Mouse (Mus musculus): ENCODE measurements around the gene Cdh10. TPM values are rescaled to one million over a fixed set of nuclear protein-coding genes. Genes with fewer than 3 reads are reported as not detected.

Cdh10 gene
- polyA plus RNA-seq, 2 experiments = 0.02 TPM; not detected in 1

DNA sequence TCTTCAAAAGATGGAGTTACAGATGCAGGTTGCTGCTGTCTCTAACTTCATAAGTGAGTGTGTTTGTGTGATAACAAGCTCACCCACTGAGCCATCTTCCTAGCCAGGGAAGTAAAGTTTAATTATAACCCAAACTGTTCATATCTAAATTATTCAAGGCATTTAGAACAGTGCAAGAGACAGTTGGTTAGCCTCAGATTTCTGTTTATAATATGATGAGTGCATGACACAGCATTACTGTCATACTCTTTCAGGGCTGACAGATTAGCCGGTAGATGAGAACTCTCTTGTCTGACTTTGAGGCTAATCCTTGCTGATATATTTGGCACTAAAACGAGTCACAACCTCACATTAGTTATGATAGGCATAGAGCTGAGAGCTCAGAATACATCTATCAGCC lies 70.2 kb downstream of the Cdh10 start:
- no peaks in the 10 kb centered on the region for H3K4me1 ChIP-seq (replicated peaks; ENCODE audit: control insufficient read depth in 2 of 2, insufficient read depth in 2 of 2, low read length in 1 of 2)
- H3K27me3 ChIP-seq (ENCODE audit: control insufficient read depth, insufficient read depth, low read length) = no peaks in the 10 kb centered on the region
- WGBS (ENCODE audit: insufficient replicate concordance) = 39% methylated on average over 2 of the region's 2 CpGs
- H3K9ac ChIP-seq (replicated peaks) = no peak overlapping the region
- no peak overlapping the region for H3K4me3 ChIP-seq (ENCODE audit: insufficient read depth in 1 of 2, low read depth in 2 of 2, low read length in 2 of 2)
- no peaks in the 10 kb centered on the region for H3K36me3 ChIP-seq (replicated peaks; ENCODE audit: control insufficient read depth, insufficient read depth, low read depth)
- no peaks in the 10 kb centered on the region for H3K9me3 ChIP-seq (ENCODE audit: control insufficient read depth, low read length)
- ATAC-seq (ENCODE audit: insufficient read depth) (no peak), DNase-seq (ENCODE audit: low read depth in 3 of 3, low spot score in 3 of 3) (no peak)
- TF ChIP-seq CTCF (IDR thresholded peaks at IDR 0.05; ENCODE audit: low read depth) = no peak
- no peak overlapping the region for H3K27ac ChIP-seq
- no peak overlapping the region for H3K4me2 ChIP-seq (ENCODE audit: low read depth)

DNA sequence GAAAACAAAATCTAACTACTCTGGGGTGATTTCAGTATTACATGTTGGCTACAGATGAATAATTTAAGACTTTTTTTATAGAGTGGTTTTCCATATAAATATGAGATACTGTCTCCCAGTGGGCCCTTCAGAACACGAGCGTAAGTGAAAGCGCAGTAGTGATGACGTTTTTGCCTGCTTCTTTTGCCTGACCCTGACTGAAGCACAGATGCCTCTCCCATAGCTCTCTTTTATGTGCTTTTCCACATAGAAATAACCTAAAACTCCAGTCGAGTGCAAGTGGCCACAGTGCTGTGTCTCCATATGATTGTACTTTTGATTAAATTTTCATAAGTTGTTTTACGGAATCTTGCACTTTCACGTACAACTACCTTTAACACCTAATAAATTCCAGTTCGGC lies 71.6 kb downstream of the Cdh10 start:
- TF ChIP-seq CTCF (IDR thresholded peaks at IDR 0.05; ENCODE audit: low read depth) (no peak), EP300 (IDR thresholded peaks at IDR 0.05; ENCODE audit: low read depth) (no peak)
- no peak overlapping the region for H3K9ac ChIP-seq (replicated peaks)
- H3K27me3 ChIP-seq (ENCODE audit: control insufficient read depth, insufficient read depth, low read length) = no peaks in the 10 kb centered on the region
- 78% methylated on average over 8 of the region's 8 CpGs for WGBS (ENCODE audit: insufficient replicate concordance)
- H3K9me3 ChIP-seq (ENCODE audit: control insufficient read depth, low read length) = no peaks in the 10 kb centered on the region
- no peaks in the 10 kb centered on the region for H3K4me1 ChIP-seq (replicated peaks; ENCODE audit: control insufficient read depth in 2 of 2, insufficient read depth in 2 of 2, low read length in 1 of 2)
- no peaks in the 10 kb centered on the region for H3K36me3 ChIP-seq (replicated peaks; ENCODE audit: control insufficient read depth, insufficient read depth, low read depth)
- H3K4me2 ChIP-seq (ENCODE audit: low read depth) = no peak overlapping the region
- DNase-seq (ENCODE audit: low read depth in 3 of 3, low spot score in 3 of 3) (no peak), ATAC-seq (ENCODE audit: insufficient read depth) (no peak)
- H3K4me3 ChIP-seq (ENCODE audit: insufficient read depth in 1 of 2, low read depth in 2 of 2, low read length in 2 of 2) = no peak overlapping the region
- no peak overlapping the region for H3K27ac ChIP-seq

DNA sequence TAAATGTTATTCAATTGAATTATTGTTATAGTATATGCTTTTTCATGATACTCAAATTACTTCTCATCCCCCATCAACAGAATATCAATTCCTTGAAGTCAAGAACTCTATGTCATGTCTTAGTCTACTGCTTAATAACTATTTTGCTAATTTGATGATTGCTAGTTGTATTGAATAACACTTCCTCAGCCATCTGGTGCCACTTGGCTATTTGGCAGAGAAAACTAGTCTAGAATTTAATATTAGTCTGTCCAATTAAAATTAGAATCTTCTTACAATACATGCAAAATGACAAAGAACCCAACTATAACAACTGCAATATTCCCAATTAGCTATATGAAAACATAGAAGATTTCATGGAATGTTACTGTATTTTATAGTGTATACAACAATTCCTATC lies 82.0 kb downstream of the Cdh10 start:
- Histone ChIP-seq H3K4me3 (ENCODE audit: insufficient read depth in 1 of 2, low read depth in 2 of 2, low read length in 2 of 2) (no peak overlapping the region), H3K36me3 (replicated peaks; ENCODE audit: control insufficient read depth, insufficient read depth, low read depth) (no peaks in the 10 kb centered on the region), H3K4me1 (replicated peaks; ENCODE audit: control insufficient read depth in 2 of 2, insufficient read depth in 2 of 2, low read length in 1 of 2) (no peaks in the 10 kb centered on the region), H3K27me3 (ENCODE audit: control insufficient read depth, insufficient read depth, low read length) (no peaks in the 10 kb centered on the region), H3K4me2 (ENCODE audit: low read depth) (no peak overlapping the region), H3K9me3 (ENCODE audit: control insufficient read depth, low read length) (no peaks in the 10 kb centered on the region), H3K27ac (no peak overlapping the region), H3K9ac (replicated peaks) (no peak overlapping the region)
- DNase-seq (ENCODE audit: low read depth in 3 of 3, low spot score in 3 of 3) (no peak), ATAC-seq (ENCODE audit: insufficient read depth) (no peak)
- TF ChIP-seq EP300 (IDR thresholded peaks at IDR 0.05; ENCODE audit: low read depth) = no peak
- TF ChIP-seq CTCF (IDR thresholded peaks at IDR 0.05; ENCODE audit: low read depth) = no peak

DNA sequence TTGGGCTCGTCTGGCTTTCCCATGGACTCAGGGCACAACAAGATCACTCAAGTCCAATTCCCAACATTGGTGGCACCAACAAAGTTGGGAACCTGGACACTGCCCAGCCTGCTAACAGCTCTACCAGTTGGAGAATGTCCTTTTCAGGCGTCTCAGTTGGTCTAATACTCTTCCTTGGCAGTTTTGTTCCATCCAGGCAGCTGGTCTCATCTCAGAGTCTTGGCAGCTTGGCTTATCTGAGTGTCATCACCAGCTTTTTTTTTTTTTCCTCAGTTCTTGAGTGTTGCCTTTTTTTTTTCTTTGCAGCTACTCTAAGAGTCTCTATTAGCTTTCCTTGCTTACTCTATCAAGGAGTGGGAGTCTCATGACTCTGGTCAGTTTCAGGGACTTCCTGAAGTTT lies 85.4 kb downstream of the Cdh10 start:
- no peaks in the 10 kb centered on the region for H3K4me1 ChIP-seq (replicated peaks; ENCODE audit: control insufficient read depth in 2 of 2, insufficient read depth in 2 of 2, low read length in 1 of 2)
- no peak overlapping the region for H3K4me3 ChIP-seq (ENCODE audit: insufficient read depth in 1 of 2, low read depth in 2 of 2, low read length in 2 of 2)
- no peak for ATAC-seq (ENCODE audit: insufficient read depth)
- H3K9me3 ChIP-seq (ENCODE audit: control insufficient read depth, low read length) = no peaks in the 10 kb centered on the region
- TF ChIP-seq CTCF (IDR thresholded peaks at IDR 0.05; ENCODE audit: low read depth) (no peak), EP300 (IDR thresholded peaks at IDR 0.05; ENCODE audit: low read depth) (no peak)
- DNase-seq (ENCODE audit: low read depth in 3 of 3, low spot score in 3 of 3) = no peak
- no peak overlapping the region for H3K27ac ChIP-seq
- no peaks in the 10 kb centered on the region for H3K36me3 ChIP-seq (replicated peaks; ENCODE audit: control insufficient read depth, insufficient read depth, low read depth)
- WGBS (ENCODE audit: insufficient replicate concordance) = 45% methylated on average over 2 of the region's 2 CpGs
- no peak overlapping the region for H3K9ac ChIP-seq (replicated peaks)
- no peak overlapping the region for H3K4me2 ChIP-seq (ENCODE audit: low read depth)
- H3K27me3 ChIP-seq (ENCODE audit: control insufficient read depth, insufficient read depth, low read length) = no peaks in the 10 kb centered on the region

DNA sequence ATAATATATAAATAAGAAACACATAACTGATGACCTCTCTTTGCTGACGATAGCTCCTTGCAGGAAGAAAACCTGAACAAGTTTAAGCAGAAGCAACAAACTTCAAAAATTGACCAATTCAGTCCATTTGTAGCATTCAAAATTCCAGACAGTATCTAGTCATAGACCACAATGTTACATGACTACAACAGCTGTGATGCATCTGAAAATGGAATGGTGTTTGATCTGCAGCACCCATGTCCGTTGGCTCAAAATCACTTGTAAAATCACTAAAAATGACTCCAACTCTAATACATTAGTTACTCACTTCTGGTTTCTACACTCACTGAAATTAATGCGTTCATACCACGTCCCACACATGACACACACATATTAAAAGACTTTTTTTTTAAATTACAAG lies 91.9 kb downstream of the Cdh10 start:
- Histone ChIP-seq H3K9me3 (ENCODE audit: control insufficient read depth, low read length) (no peaks in the 10 kb centered on the region), H3K4me1 (replicated peaks; ENCODE audit: control insufficient read depth in 2 of 2, insufficient read depth in 2 of 2, low read length in 1 of 2) (no peaks in the 10 kb centered on the region), H3K9ac (replicated peaks) (no peak overlapping the region), H3K36me3 (replicated peaks; ENCODE audit: control insufficient read depth, insufficient read depth, low read depth) (no peaks in the 10 kb centered on the region), H3K27ac (no peak overlapping the region), H3K27me3 (ENCODE audit: control insufficient read depth, insufficient read depth, low read length) (no peaks in the 10 kb centered on the region), H3K4me2 (ENCODE audit: low read depth) (no peak overlapping the region), H3K4me3 (ENCODE audit: insufficient read depth in 1 of 2, low read depth in 2 of 2, low read length in 2 of 2) (no peak overlapping the region)
- ATAC-seq (ENCODE audit: insufficient read depth) (no peak), DNase-seq (ENCODE audit: low read depth in 3 of 3, low spot score in 3 of 3) (no peak)
- TF ChIP-seq EP300 (IDR thresholded peaks at IDR 0.05; ENCODE audit: low read depth) = no peak
- no peak for TF ChIP-seq CTCF (IDR thresholded peaks at IDR 0.05; ENCODE audit: low read depth)
- 72% methylated on average over 4 of the region's 4 CpGs for WGBS (ENCODE audit: insufficient replicate concordance)

Data from liver, embryonic 14.5 days (tissue).